Mouse (Mus musculus) cerebellum, adult 9-11 months (tissue): Measurements from ENCODE around the gene Mal.
"Not testable (repeated sequence)": the region's sequence is repeated elsewhere in the genome, so short reads cannot be mapped to it uniquely, and the experiment has no call there.

Source experiments
- DNase-seq: peaks from one replicate; pipeline ENCODE4 v3.0.0; 2022

The Mal gene

DNA sequence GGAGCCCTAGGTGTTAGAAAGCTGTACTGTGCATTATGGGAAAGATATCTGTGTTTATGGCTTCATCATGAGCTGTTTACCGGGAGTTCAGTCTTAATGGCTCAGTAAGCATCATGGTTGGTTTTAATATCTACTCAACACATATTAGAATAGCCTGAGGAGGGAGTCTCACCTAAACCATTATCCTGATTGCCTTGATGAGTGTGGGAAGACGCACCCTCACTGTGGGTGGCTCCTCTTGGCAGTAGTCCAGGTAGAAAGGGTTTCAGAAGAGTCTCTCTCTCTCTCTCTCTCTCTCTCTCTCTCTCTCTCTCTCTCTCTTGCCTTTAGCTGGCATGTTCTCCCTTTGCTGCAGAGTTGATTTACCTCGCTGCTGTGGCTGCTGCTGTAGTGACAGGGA lies 34.4 kb downstream of the Mal start:
- no peak for DNase-seq

DNA sequence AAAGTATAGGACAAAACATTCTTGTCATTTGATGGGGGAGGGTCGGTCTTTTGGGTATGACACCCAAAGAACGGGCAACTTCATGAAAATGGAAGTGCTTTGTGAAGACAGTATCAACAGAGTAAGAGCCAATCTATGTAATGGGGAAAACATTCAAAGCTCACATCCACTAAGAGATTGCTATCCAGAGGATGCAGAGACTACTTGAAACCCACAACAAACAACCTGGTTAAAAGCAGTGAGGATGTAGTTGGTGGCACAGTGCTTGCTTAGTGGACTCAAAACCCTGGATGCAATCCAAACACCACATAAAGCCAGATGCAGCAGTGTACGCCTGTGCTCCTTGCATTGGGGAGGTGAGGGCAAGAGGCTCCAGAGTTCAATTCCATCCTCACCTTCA lies 37.2 kb downstream of the Mal start:
- no peak for DNase-seq

- no peak for DNase-seq
Observed at GRCm38 (mm10) chr2:127612288-127612687, 44.2 kb downstream of the Mal start.

DNA sequence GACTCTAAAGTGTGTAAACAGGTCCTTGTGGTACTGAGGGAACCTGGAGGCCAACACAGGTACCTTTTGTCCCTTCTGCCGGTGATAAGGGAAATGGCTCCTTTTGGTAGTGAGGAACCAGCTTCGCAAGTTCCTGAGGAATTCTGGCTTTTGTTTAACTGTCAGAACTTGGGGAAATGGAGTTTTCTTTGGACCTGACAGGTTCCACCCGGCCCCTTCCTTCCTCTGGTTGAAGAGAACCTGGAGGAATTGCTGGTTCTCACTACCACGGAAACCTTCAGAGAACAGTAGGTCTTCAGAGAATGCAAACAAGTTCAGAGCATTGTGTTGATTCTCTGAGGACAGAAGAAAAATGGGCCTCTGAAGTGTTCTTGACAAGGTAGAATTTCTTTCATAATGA lies 45.1 kb downstream of the Mal start:
- no peak for DNase-seq

- no peak for DNase-seq
Observed at GRCm38 (mm10) chr2:127608986-127609385, 47.5 kb downstream of the Mal start.

DNA sequence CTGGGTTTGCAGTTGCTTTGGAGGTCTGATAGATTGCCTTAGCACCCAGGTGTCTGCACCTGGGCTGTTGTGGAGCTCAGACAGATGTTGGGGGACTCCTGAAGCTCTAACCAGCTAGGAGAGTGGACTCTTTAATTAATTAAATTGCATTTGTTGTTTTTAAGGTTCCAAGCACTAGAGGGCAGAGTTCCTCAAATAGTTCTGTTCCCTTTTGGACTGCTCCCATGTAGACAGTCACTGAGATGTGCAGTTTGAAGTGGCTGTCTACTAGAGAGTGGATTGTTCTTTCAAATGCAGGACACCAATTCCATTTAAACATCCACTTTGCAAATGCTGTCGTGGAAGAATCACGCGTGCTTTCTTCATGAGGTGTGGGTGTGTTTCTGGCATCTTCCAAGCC lies 48.3 kb downstream of the Mal start:
- DNase-seq, result no peak

- no peak for DNase-seq
Observed at GRCm38 (mm10) chr2:127605203-127605602, 51.3 kb downstream of the Mal start.

DNA sequence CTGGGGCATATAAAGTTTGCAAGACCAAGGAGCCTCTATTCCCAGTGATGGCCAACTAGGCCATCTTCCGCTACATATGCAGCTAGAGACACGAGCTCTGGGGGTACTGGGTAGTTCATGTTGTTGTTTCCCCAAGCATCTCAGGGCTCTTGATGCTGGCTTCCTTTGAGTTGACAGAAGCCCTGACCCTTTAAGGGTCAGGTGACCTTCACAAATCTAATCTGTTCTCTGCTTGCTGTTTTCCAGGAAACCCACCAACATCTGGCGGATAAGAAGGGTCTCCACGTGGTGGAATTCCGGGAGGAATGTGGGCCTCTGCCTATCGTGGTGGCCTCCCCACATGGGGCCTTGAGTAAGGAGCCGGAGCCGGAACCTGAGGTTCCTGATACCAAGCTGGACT lies 53.1 kb downstream of the Mal start:
- DNase-seq, result not testable (repeated sequence)

DNA sequence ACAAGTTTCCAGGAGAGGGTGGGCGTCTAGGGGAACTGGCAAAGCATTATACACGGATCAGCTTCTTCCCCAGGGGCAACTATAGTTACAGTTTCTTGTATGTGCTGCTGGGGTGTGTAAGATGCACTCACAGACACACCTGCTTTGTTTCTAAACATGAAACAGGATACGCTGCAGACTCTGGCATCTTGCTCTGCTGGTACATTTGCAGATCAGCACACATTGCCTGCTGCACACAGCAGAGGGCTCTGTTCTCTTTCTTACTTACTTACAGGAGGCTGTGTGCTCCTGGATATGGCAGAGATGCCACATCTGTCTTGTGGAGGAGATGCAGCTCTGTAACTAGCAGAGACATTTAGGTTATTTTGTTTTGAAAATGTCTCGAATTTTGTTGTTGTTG lies 65.7 kb downstream of the Mal start:
- no peak for DNase-seq

GRCm38 (mm10) chr2:127590204-127590603 lies 66.3 kb downstream of the Mal start:
- no peak for DNase-seq

DNA sequence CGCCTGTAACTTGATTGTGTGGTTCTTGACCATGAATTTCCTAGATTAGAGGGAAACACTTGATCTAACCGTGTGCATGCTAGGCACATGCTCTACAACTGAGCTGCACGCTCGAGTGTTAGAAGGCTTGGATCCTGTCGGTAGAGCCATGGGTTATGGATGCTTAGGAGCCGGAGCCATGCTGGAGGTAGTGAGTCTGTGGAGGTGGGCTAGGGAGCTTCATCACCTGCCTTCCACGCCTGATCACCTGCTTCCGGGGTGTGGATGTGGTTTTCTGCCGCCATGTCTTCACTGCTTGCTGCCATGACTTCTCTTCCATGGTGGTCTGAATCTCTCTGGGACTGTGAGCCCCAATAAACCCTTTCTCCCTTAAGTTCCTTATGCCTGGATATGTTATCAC lies 67.6 kb downstream of the Mal start:
- no peak for DNase-seq

DNA sequence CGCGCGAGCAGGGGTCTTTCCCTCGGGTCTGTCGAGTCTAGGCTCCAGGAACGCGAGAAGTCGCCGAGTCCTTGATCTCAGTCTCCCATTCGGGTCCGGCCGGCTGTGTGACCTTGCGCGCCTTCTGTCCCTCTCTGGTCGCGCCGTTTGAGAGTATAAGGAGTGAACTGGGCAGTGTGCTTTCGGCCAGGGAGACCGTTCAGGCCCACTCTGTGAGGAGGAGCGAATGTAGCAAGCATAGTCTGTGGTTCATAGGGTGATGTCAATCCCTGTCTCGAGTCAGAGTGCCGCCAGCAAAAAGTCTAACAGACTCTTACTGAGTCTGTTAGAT lies 69.0 kb downstream of the Mal start:
- no peak for DNase-seq

DNA sequence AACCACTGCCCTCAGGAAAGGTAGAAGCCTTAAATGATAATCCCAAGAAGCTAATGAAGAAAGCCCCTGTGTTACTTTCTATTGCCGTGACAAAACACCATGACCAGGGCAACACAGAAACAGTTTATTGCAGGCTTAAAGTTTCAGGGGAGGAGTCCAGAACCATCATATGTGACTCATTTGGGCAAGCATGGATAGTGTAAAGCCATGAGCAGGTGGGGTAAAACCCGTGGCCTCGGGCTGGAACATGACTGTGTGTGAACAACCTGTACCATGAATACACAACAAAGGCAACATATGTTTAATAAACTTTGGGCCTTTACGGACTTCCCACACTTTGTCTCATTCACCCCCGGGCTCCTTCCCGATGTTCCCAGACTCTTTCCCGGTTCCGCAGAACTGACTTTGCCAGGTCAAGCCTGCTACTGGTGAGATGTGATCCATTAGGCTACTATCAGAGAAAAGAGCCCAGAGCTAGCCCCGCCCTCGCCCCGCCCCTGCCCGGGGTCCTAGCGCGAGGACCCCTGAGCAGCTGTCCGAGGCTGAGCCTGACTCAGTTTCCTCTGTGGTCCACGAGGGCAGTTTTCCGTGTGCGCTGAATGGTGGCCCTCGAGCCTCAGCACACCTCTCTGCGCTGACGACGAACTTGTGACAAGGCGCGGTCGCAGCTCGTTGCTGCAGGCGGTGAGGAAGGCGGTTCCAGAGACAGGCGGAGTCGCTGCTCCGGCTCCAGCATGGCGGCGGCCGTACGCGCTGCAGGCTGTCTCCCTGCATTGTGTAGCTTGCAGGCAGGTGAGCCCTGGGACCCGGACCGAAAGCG lies 69.6 kb downstream of the Mal start, which contains the start of the genes Zfp661 and Mrps5:
Gene Zfp661 (minus strand): TSS at position 401 of the 820 bp plus-strand sequence.
Gene Mrps5 (plus strand): TSS at position 529 of the 820 bp plus-strand sequence.
- DNase-seq, result peak; percentile 86

- peak; percentile 98 for DNase-seq
Observed at GRCm38 (mm10) chr2:127584436-127584858, 72.0 kb downstream of the Mal start.
